Mouse (Mus musculus) urinary bladder, postnatal 25 days (tissue): Measurements from ENCODE around the gene Gm11559.
"Not testable (repeated sequence)": the region's sequence is repeated elsewhere in the genome, so short reads cannot be mapped to it uniquely, and the experiment has no call there.

ENCODE experiments used
- DNase-seq: peaks from one replicate; pipeline ENCODE4 v3.0.0; 2022; ENCODE audit warnings: low spot score

Gm11559 gene

GRCm38 (mm10) chr11:99864176-99864575, at the start of gene Gm11559:
Gene Gm11559 (plus strand): TSS chr11:99864476.
- DNase-seq: not testable (repeated sequence)

DNA sequence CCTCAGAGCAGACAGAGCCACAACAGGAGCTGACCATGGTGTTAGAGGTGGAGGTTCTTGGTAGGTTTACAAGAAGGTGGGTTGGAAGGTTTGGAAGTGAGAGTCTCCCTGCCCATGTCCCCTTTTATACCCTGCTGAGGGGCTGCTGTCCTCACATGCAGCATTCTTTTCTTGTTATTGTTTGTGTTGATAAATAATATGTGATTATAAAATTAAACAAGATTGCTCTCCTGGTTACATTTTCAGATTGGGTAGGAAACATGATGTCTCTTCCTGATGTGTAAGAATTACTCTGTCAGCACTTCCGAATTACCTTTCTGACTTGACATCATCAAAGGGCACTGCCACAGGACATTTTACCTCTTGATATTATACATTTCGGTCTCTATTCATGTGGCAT, 48.7 kb upstream of the Gm11559 start, which contains the start of gene Gm11564:
TSS of gene Gm11564 (minus strand) at position 101 of the 400 bp plus-strand sequence.
- DNase-seq: not testable (repeated sequence)

DNA sequence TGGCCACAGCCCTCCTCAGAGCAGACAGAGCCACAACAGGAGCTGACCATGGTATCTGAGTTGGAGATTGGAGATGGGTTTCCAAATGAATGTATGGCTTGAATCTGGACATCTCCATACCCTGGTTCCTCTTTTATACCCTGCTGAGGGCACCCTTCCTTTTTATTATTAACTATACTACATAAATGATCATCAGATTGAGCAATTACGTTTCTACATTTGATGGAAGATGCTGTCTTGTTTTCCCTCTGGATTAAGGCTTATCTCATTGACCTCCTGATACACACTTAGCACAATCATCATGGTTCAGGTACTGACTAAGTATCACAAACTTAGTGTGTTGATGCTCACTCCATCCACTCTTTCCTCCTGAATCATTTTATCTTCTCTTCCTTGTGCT, 26.3 kb upstream of the Gm11559 start, which contains the start of gene 2300003K06Rik:
TSS of gene 2300003K06Rik (minus strand) at position 101 of the 400 bp plus-strand sequence.
- no peak for DNase-seq

DNA sequence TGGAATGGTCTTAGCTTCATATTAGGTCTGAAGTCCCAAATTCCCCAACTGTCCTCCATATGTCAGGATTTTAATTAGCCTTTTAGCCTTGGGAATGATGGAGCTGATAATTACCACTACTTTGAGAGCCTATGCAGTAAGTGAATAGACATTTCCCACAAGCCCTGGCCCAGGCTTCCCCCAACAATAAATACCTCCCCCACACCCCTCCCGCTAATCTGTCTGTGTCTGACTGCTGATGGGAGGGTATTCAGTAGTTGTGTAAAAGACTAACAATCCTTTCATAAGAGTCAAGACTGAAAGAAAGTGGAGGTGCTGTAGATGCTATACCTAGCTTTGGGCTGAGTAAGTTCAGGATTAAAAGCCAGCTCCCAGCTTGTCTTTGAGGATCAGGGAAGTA, 22.1 kb upstream of the Gm11559 start:
- no peak for DNase-seq

DNA sequence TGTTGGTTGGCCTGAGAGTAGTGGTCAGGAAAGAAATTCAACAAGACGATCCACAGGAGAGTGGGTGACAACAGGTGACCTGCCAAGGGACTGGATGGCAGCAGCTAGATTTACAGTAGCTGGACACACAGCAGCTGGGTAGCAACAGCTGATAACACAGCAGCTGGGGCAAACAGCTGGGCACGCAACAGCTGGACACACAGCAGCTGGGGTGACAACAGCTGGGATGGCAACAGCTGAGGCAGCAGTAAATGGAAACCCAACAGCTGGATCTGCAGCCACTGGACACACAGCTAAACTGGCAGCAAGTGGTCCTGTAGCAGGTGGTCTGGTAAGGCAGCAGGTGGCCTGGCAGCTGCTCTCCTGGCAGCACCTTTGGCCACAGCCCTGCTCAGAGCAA, 17.5 kb upstream of the Gm11559 start:
- no peak for DNase-seq

DNA sequence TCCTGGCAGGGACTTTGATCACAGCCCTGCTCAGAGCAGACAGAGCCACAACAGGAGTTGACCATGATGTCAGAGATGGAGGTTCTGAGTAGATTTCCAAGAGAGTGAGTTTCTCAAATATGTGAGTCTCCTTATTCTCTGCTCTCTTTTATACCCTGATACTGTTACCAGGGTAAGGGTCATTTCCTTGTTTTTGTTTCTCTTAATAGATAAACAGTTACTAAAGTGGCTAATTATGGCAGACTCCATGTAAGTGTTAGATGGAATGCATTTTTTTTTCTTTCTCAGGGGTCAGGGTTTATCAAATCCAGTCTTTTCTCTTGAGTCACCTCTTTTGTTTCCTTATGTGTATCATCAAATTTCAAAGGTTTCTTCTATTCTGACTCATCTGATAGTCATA, 12.8 kb upstream of the Gm11559 start, which contains the start of gene Krtap4-16:
TSS of gene Krtap4-16 (minus strand) at position 101 of the 400 bp plus-strand sequence.
- DNase-seq: no peak

- no peak for DNase-seq
These were observed 10.2 kb upstream of the Gm11559 start for GRCm38 (mm10) chr11:99854121-99854520.

- DNase-seq: no peak
These were observed 6.7 kb upstream of the Gm11559 start, which contains the start of gene Gm11568 for GRCm38 (mm10) chr11:99857617-99858016. Gene Gm11568 (plus strand): TSS chr11:99857917.

DNA sequence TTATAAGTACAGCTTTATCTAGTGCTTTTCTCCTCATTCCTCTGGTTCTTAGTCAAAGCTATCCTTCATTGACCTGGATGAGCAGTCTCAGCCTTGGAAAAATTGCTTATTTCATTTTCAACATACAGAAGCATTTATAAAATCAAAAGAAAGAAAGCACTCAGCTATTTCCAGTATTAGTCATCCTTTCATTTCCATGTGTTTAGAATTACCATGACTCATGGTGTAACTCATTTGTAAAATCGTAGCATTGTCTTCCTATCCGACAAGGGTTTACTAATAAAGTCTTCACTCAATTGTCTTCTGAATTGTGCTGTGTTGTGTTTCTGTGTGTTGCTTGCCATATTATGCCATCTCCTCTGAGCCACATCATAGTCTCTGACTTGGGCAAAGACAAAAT, 5.5 kb upstream of the Gm11559 start:
- no peak for DNase-seq

- not testable (repeated sequence) for DNase-seq
These were observed 8.8 kb downstream of the Gm11559 start, which contains the start of gene Krtap9-1 for GRCm38 (mm10) chr11:99873089-99873488. Gene Krtap9-1 (plus strand): TSS chr11:99873389.

DNA sequence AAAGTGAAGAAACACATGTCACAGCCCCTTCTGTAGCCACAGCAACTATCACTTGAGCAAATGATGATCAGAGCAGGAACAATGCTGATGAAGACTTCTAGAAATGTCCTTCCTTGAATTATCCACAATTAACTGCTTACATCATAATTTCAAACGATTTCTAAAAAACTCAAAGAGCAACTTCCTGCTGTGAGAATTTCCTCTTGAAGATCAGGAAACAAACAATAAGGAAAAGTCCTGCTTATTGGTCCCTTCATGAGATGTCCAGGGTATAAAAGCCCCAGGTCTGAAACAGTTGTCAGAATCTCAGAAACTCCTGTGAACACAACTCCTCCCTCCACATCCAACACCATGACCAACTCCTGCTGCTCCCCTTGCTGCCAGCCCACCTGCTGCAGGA, 14.6 kb downstream of the Gm11559 start, which contains the start of gene Gm11567:
TSS of gene Gm11567 (plus strand) at position 301 of the 400 bp plus-strand sequence.
- not testable (repeated sequence) for DNase-seq

- DNase-seq: no peak
These were observed 43.3 kb downstream of the Gm11559 start, which contains the start of gene Krtap31-1 for GRCm38 (mm10) chr11:99907620-99908019. Gene Krtap31-1 (plus strand): TSS chr11:99907920.

DNA sequence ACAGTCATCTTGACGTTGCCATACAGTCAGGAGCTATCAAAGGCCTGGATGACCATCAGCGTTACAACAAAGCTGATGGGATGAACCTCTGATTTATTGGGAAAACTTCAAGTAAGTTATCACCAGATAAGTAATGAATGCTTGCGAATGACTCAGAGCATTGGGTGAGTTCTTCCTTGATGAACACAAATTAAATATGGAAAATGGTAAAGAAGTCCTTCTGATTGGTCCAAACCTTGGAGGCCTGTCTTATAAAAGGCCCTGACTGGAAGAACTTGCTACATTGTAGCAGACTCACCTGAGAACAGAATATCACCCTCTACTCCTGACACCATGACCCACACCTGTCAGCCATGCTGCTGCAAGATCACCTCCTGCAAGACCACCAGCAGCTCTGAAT, 50.2 kb downstream of the Gm11559 start, which contains the start of gene Gm11565:
TSS of gene Gm11565 (plus strand) at position 301 of the 400 bp plus-strand sequence.
- DNase-seq: no peak
